Comparison of ENCODE assay signal across 17 mouse cellular contexts in genomic region chr15:68754834-68755233, GRCm38 (mm10).
DNase-seq lines count a peak whose midpoint lies in the region; ATAC-seq and TF ChIP-seq lines count a peak whose summit lies in the region.
"Had no signal": no experiment of that assay in that cellular context is flagged by ENCODE, and none has a peak within 500 bp of the region (broad histone marks: within the 10 kb centered on the region; RNA-seq: fewer than 3 reads in every experiment).

No protein-coding gene starts in this region.

- H3K27ac ChIP-seq in forebrain, embryonic 16.5 days (ENCODE audit: low read length) = no peak overlapping the region
- no peak overlapping the region for H3K27ac ChIP-seq in forebrain, embryonic 10.5 days
- H3K27ac ChIP-seq in layer of hippocampus, adult 2 months = peak overlapping the region; percentile 40
- H3K27ac ChIP-seq: hindbrain, embryonic 10.5 days; limb, embryonic 10.5 days; liver, embryonic 14.5 days; midbrain, embryonic 13.5 days had no signal

- TF ChIP-seq CTCF in layer of hippocampus, adult 2 months (conservative IDR thresholded peaks at IDR 0.05) = no peak

- H3K9ac ChIP-seq in forebrain, embryonic 16.5 days (replicated peaks; ENCODE audit: low read depth, low read length) = no peak overlapping the region
- H3K9ac ChIP-seq: liver, embryonic 14.5 days; midbrain, embryonic 13.5 days had no signal

- DNase-seq in forebrain, embryonic 10.5 days (ENCODE audit: extremely low spot score, low spot score) = no peak
- DNase-seq in layer of hippocampus, adult 2 months (ENCODE audit: low spot score in 2 of 2) = peak; percentile 23 to 57
- DNase-seq in layer of hippocampus, postnatal 10 days (ENCODE audit: low spot score in 2 of 2) = no peak
- DNase-seq in left cerebral cortex, postnatal 10 days (ENCODE audit: extremely low spot score in 1 of 2, low spot score in 2 of 2) = peak; percentile 45 to 64
- DNase-seq in right cerebral cortex, postnatal 4 days = peak; percentile 15
- DNase-seq in lung, postnatal 36 days = no peak
- no peak for DNase-seq in cerebellum, adult 11 months
- DNase-seq: cerebellum, adult 8-10 months; lung, postnatal 4 days; thymus, adult 18-20 months had no signal

- H3K36me3 ChIP-seq in forebrain, embryonic 16.5 days (ENCODE audit: control insufficient read depth, insufficient read depth) = no peaks in the 10 kb centered on the region
- H3K36me3 ChIP-seq in forebrain, embryonic 10.5 days (replicated peaks) = no peaks in the 10 kb centered on the region
- H3K36me3 ChIP-seq: hindbrain, embryonic 10.5 days; limb, embryonic 10.5 days; midbrain, embryonic 13.5 days had no signal

- WGBS in forebrain, embryonic 16.5 days = 79% methylated on average over 4 of the region's 4 CpGs
- WGBS in forebrain, embryonic 10.5 days = 79% methylated on average over 4 of the region's 4 CpGs

- peak; percentile 40; the same call in 1 of the 2 replicates for ATAC-seq in forebrain, embryonic 16.5 days
- ATAC-seq: inflammation-experienced regulatory T-cells, adult 6 months; midbrain, embryonic 13.5 days; Patski had no signal

- H3K27me3 ChIP-seq in forebrain, embryonic 16.5 days (replicated peaks; ENCODE audit: control insufficient read depth, insufficient read depth, low read length) = no peaks in the 10 kb centered on the region
- no peaks in the 10 kb centered on the region for H3K27me3 ChIP-seq in forebrain, embryonic 10.5 days (ENCODE audit: poor library complexity, severe bottlenecking)
- H3K27me3 ChIP-seq: midbrain, embryonic 13.5 days; Patski had no signal

- H3K4me3 ChIP-seq in forebrain, embryonic 16.5 days (replicated peaks; ENCODE audit: low read length) = no peak overlapping the region
- H3K4me3 ChIP-seq in forebrain, embryonic 10.5 days = no peak overlapping the region
- H3K4me3 ChIP-seq in layer of hippocampus, adult 2 months = no peak overlapping the region
- H3K4me3 ChIP-seq: hindbrain, embryonic 10.5 days; limb, embryonic 10.5 days; midbrain, embryonic 13.5 days had no signal

- no peak overlapping the region for H3K4me2 ChIP-seq in forebrain, embryonic 16.5 days (ENCODE audit: low read length)
- H3K4me2 ChIP-seq: midbrain, embryonic 13.5 days had no signal

- no peaks in the 10 kb centered on the region for H3K9me3 ChIP-seq in forebrain, embryonic 16.5 days (ENCODE audit: control insufficient read depth, low read length)
- H3K9me3 ChIP-seq in forebrain, embryonic 10.5 days = no peaks in the 10 kb centered on the region
- H3K9me3 ChIP-seq: hindbrain, embryonic 10.5 days; limb, embryonic 10.5 days; midbrain, embryonic 13.5 days had no signal

- intact Hi-C loops in left cerebral cortex, postnatal 10 days (cut with DNase I) = no loop called here

- no peaks in the 10 kb centered on the region for H3K4me1 ChIP-seq in forebrain, embryonic 16.5 days (replicated peaks; ENCODE audit: control insufficient read depth, insufficient read depth, low read length)
- H3K4me1 ChIP-seq in forebrain, embryonic 10.5 days = no peaks in the 10 kb centered on the region
- H3K4me1 ChIP-seq: limb, embryonic 10.5 days; midbrain, embryonic 13.5 days had no signal

Comparison
In these comparisons a context has a peak if more than half of its experiments do, and no peak if none do; other contexts are left out.
1. DNase-seq: peak in layer of hippocampus, adult 2 months (2 of 2), left cerebral cortex, postnatal 10 days (2 of 2) and right cerebral cortex, postnatal 4 days (single experiment); none in forebrain, embryonic 10.5 days (single experiment), layer of hippocampus, postnatal 10 days (0 of 2), lung, postnatal 36 days (single experiment) and cerebellum, adult 11 months (single experiment).